Mouse (Mus musculus): ENCODE data around the gene Ndufaf5. TPM values are rescaled to one million over a fixed set of nuclear protein-coding genes. Genes with fewer than 3 reads are reported as not detected.
"Not testable (repeated sequence)": the region's sequence is repeated elsewhere in the genome, so short reads cannot be mapped to it uniquely, and the experiment has no call there.

Gene Ndufaf5
- polyA plus RNA-seq, 1 experiment from 2014 or later = 24.9 TPM

DNA sequence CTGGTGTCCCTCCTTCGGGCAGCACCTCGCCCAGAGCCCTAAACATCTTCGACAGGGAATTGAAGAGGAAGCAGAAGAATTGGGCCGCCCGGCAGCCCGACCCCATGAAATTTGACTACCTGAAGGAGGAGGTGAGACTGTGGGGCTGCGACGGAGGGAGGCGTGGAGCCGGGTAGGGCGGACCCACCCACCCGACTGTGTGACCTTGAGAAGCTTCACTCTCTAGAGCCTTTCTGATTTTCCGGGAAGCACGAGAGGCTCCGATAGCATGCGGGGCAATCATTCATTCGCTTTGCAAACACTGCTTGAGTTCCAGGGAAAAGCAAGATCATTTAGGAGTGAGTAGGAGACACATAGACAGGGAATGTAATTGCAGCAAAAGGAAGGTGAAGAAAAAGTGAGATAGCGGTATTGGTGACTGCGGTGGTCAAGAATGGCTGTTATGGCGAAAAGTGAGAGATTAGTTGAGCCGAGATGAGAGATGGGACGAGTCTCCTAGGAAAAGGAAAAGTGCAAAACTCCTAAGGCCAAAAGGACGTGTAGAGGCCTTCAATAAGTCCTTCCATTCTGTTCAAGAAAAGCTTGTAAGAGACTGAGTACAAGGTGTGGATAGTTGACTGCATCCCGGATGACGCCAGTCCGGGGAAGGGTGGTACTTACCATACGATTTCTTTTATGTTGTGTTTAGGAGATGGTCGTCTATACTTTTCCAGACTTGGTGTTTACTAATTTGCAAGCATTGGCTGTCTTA lies 529 bp downstream of the Ndufaf5 start:
- WGBS = 6% methylated on average over 28 of the region's 28 CpGs
- peak overlapping the region; percentile 58; the same call in 1 of the 2 replicates for H3K27ac ChIP-seq (ENCODE audit: low read depth)
- ATAC-seq (ENCODE audit: insufficient read depth) = peak; percentile 93

DNA sequence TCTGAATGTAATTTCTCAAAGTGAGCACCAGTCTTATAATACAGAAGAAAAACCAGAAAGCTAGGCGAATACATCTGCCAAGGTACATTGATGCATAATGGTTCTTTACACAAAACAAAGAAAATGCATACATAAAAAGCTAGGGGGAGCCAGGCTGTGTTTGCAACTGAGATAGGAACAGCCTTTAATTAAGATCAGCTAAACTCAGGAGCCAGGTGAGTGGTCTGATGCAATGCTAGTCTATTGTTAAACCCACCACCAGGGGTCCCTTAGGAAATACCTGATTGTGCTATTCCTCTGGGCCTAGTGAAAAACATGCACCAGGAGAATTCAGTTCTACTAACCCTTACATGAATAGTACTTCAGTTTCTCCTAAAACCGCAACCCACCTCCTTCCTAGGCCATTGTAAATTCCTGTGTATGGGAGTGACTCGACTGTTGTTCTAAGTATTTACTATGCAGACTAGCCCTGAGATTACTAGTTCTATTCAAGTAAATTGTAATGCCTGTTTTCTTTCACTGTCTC lies 15.3 kb downstream of the Ndufaf5 start:
- H3K4me3 ChIP-seq (ENCODE audit: low read depth, low read length); H3K4me1 ChIP-seq (ENCODE audit: insufficient read depth); H3K4me2 ChIP-seq; H3K9ac ChIP-seq; H3K27ac ChIP-seq (ENCODE audit: low read depth); H3K9me3 ChIP-seq (ENCODE audit: low read depth, low read length); ATAC-seq (ENCODE audit: insufficient read depth); H3K27me3 ChIP-seq (ENCODE audit: insufficient read depth, low read length); DNase-seq: not testable (repeated sequence)
- TF ChIP-seq CTCF (IDR thresholded peaks at IDR 0.05; ENCODE audit: low read depth) = peak; percentile 11
- 89% methylated on average over 3 of the region's 3 CpGs for WGBS
- H3K36me3 ChIP-seq (ENCODE audit: insufficient read depth) = peaks cover 39% of the 10 kb centered on the region

More for the DNA sequence above, 529 bp downstream of the Ndufaf5 start:
- Histone ChIP-seq H3K36me3 (ENCODE audit: insufficient read depth) (peaks cover 21% of the 10 kb centered on the region), H3K9me3 (ENCODE audit: low read depth, low read length) (no peaks in the 10 kb centered on the region), H3K4me2 (peak overlapping the region; percentile 77), H3K27me3 (ENCODE audit: insufficient read depth, low read length) (no peaks in the 10 kb centered on the region), H3K4me3 (ENCODE audit: low read depth, low read length) (peak overlapping the region; percentile 82), H3K4me1 (ENCODE audit: insufficient read depth) (peaks cover 7% of the 10 kb centered on the region), H3K9ac (peak overlapping the region; percentile 92)
- DNase-seq = peak; percentile 55
- no peak for TF ChIP-seq CTCF (IDR thresholded peaks at IDR 0.05; ENCODE audit: low read depth)

DNA sequence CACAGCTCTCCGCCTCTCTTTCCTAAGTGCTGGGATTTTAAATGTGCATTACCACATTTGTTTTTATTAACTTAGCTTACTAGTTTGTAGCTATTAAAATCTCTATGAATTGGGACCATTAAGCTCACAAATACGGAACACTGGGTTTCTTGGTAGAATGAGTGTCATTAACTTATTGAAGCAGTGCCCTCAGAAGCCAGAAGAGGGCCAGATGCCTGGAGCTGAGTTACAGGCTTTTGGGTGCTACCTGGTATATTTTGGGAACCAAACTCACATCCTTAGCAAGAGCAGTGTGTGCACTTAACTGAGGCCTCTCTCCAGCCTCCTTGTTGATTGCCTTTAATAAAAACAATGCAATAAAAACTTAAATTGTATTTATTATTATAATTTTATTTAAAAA lies 30.3 kb downstream of the Ndufaf5 start:
- H3K36me3 ChIP-seq (ENCODE audit: insufficient read depth) = peaks cover 39% of the 10 kb centered on the region
- H3K4me1 ChIP-seq (ENCODE audit: insufficient read depth) = no peaks in the 10 kb centered on the region
- H3K9ac ChIP-seq = no peak overlapping the region
- ATAC-seq (ENCODE audit: insufficient read depth) (no peak), DNase-seq (peak; percentile 34)
- H3K4me2 ChIP-seq = no peak overlapping the region
- H3K27ac ChIP-seq (ENCODE audit: low read depth) = no peak overlapping the region
- no peak overlapping the region for H3K4me3 ChIP-seq (ENCODE audit: low read depth, low read length)
- no peaks in the 10 kb centered on the region for H3K9me3 ChIP-seq (ENCODE audit: low read depth, low read length)
- peak; percentile 28 for TF ChIP-seq CTCF (IDR thresholded peaks at IDR 0.05; ENCODE audit: low read depth)
- WGBS = 58% methylated on average over 2 of the region's 2 CpGs
- H3K27me3 ChIP-seq (ENCODE audit: insufficient read depth, low read length) = no peaks in the 10 kb centered on the region

DNA sequence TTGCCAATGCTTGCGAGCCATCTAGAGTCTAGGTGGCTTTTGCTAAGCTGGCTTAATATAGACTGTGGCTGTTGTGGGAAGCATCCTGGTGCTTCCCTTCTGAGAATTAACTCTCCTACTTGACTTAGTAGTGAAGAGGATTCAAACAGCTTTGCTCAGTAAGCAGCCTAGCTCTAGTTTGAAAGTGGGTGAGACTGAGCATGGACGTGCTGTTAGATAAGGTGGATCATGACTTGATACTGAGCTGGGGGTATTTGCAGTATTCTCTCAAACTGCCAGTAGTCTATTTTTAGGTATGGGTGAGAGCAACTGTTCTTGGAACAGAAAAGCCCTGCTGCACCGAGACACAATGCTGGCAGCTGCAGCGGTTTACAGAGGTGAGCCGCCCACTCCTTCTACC lies 32.1 kb downstream of the Ndufaf5 start:
- DNase-seq = no peak
- Histone ChIP-seq H3K9me3 (ENCODE audit: low read depth, low read length) (no peaks in the 10 kb centered on the region), H3K27me3 (ENCODE audit: insufficient read depth, low read length) (no peaks in the 10 kb centered on the region), H3K36me3 (ENCODE audit: insufficient read depth) (peaks cover 40% of the 10 kb centered on the region), H3K4me3 (ENCODE audit: low read depth, low read length) (no peak overlapping the region), H3K9ac (no peak overlapping the region), H3K4me2 (no peak overlapping the region), H3K4me1 (ENCODE audit: insufficient read depth) (no peaks in the 10 kb centered on the region), H3K27ac (ENCODE audit: low read depth) (no peak overlapping the region)
- TF ChIP-seq CTCF (IDR thresholded peaks at IDR 0.05; ENCODE audit: low read depth) = no peak
- WGBS = 85% methylated on average over 5 of the region's 5 CpGs
- no peak for ATAC-seq (ENCODE audit: insufficient read depth)

DNA sequence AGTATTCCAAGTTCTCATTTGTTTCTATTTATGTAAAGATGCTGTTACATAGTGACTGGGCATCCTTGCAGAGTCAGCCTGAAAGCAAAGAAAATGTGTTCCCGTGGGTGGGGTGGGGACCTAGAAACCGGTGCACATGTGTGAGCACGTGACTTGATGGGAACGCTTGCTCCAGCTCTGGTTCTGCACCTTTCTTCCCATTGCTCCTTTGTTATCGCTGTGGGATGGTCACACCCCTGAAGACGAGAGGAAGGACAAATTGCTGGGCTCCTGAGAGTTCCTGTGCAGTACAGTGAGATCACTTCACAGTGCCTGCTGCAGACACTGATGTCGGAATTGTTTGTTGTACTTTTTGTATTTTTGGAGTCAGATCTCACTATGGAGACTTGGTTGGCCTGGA lies 33.3 kb downstream of the Ndufaf5 start:
- ATAC-seq (ENCODE audit: insufficient read depth) (no peak), DNase-seq (no peak)
- H3K4me2 ChIP-seq = no peak overlapping the region
- TF ChIP-seq CTCF (IDR thresholded peaks at IDR 0.05; ENCODE audit: low read depth) = no peak
- WGBS = 88% methylated on average over 7 of the region's 7 CpGs
- H3K27ac ChIP-seq (ENCODE audit: low read depth) = no peak overlapping the region
- no peak overlapping the region for H3K4me3 ChIP-seq (ENCODE audit: low read depth, low read length)
- H3K9me3 ChIP-seq (ENCODE audit: low read depth, low read length) = no peaks in the 10 kb centered on the region
- no peak overlapping the region for H3K9ac ChIP-seq
- peaks cover 35% of the 10 kb centered on the region for H3K36me3 ChIP-seq (ENCODE audit: insufficient read depth)
- H3K4me1 ChIP-seq (ENCODE audit: insufficient read depth) = no peaks in the 10 kb centered on the region
- H3K27me3 ChIP-seq (ENCODE audit: insufficient read depth, low read length) = no peaks in the 10 kb centered on the region

DNA sequence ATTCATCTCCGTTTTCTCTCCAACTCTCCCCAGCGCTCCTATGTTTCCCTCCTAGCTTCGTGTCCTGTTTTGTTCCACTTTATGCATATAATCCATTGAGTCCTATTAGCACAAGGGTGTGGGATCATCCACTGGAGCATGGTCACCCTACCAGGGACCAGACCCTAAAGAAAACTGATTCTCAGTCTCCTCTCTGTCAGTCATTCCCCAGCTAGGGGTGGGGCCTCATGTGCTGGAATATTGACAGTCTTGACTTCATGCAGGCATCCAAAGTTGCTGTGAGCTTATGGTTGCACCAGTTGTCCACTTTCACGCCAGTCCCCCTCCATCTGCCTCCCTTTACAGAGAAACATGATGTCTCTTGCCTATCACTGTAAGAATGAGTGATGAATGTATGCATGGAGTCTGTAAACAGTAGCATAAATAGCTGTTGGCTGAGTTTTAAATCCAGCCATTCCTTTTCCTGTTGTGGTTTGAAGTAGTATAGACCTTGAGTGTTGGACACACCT lies 44.1 kb downstream of the Ndufaf5 start:
- no peaks in the 10 kb centered on the region for H3K4me1 ChIP-seq (ENCODE audit: insufficient read depth)
- DNase-seq (no peak), ATAC-seq (ENCODE audit: insufficient read depth) (no peak)
- no peak overlapping the region for H3K27ac ChIP-seq (ENCODE audit: low read depth)
- H3K36me3 ChIP-seq (ENCODE audit: insufficient read depth) = no peaks in the 10 kb centered on the region
- 83% methylated on average over 4 of the region's 4 CpGs for WGBS
- H3K27me3 ChIP-seq (ENCODE audit: insufficient read depth, low read length) = no peaks in the 10 kb centered on the region
- H3K9me3 ChIP-seq (ENCODE audit: low read depth, low read length) = no peaks in the 10 kb centered on the region
- no peak overlapping the region for H3K9ac ChIP-seq
- H3K4me3 ChIP-seq (ENCODE audit: low read depth, low read length) = no peak overlapping the region
- no peak overlapping the region for H3K4me2 ChIP-seq
- TF ChIP-seq CTCF (IDR thresholded peaks at IDR 0.05; ENCODE audit: low read depth) = no peak

DNA sequence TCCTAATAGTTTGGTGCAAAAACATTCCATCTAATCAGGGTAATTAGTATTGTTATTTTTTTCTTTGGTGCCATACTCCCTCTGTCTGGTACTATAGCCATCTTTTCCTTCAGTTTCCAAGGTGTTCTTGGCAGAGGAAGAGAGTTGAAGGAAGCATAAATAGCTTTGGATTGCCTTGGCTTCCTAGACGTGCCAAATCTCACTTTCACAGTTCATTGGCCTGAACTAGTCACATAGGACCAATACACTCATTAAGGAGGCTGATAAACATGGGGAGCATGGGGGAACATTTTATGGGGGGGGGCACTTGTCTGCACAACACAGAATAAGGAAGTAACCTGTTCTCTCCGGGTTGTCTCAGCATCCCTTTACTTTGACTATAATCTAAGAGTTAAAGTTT lies 45.0 kb downstream of the Ndufaf5 start:
- Histone ChIP-seq H3K27me3 (ENCODE audit: insufficient read depth, low read length) (no peaks in the 10 kb centered on the region), H3K9ac (no peak overlapping the region), H3K9me3 (ENCODE audit: low read depth, low read length) (no peaks in the 10 kb centered on the region), H3K36me3 (ENCODE audit: insufficient read depth) (no peaks in the 10 kb centered on the region), H3K4me2 (no peak overlapping the region), H3K4me3 (ENCODE audit: low read depth, low read length) (no peak overlapping the region), H3K27ac (ENCODE audit: low read depth) (no peak overlapping the region), H3K4me1 (ENCODE audit: insufficient read depth) (no peaks in the 10 kb centered on the region)
- ATAC-seq (ENCODE audit: insufficient read depth) (no peak), DNase-seq (no peak)
- TF ChIP-seq CTCF (IDR thresholded peaks at IDR 0.05; ENCODE audit: low read depth) = no peak
- 55% methylated on average over 2 of the region's 2 CpGs for WGBS

Data from lung, embryonic 14.5 days (tissue).